Mouse (Mus musculus): Measurements from ENCODE around the gene Dpagt1.

The Dpagt1 gene

DNA sequence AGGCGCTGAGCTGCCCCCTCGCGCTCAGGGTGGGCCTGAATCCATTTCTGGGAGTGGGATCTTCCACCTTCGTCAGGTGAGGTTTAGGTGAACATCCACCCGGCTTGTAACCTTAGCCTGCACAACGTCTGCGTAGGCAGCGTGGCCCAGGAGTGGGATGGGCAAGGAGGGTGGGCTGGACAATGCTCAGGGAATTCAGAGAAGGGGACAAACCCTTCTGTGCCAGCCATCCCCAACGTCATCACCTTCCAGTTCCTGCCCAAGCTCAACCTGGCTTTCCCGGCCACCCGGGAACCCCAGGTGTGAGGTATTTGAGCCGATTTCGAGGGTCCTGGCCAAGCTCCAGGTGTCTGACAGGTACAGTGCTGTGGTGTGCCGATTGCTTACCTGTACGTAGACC lies 54.0 kb downstream of the Dpagt1 start:
- no peak for DNase-seq (ENCODE audit: low spot score)

Data from T-cell, adult 2 months (primary cell).